Mouse (Mus musculus): Measurements from ENCODE around the gene Mxra7.
"Not testable (repeated sequence)": the region's sequence is repeated elsewhere in the genome, so short reads cannot be mapped to it uniquely, and the experiment has no call there.

Gene Mxra7

DNA sequence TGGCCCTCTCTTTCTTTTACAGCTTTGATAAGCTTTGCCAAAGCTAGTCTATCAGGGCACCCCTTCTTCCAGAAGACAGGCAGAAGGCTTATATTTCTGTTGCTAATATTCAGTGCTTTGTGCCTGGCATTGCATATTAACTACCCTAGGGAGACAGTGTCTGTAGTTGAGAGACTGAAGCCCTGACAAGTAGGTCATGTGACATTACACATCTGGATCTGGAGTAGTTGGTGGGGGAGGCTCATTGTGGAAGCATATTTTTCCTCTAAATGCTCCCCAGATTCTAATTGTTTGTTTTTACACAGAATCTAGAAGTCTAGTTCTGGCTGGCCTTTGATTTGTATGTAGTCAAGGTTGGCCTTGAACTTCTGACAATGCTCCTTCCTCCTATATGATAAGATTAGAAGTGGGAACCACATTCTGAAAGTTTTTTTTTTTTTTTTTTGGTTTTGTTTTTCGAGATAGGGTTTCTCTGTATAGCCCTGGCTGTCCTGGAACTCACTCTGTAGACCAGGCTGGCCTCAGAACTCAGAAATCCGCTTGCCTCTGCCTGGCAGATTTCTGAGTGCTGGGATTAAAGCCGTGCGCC lies 18.8 kb upstream of the Mxra7 start:
- peak; percentile 48 for DNase-seq

DNA sequence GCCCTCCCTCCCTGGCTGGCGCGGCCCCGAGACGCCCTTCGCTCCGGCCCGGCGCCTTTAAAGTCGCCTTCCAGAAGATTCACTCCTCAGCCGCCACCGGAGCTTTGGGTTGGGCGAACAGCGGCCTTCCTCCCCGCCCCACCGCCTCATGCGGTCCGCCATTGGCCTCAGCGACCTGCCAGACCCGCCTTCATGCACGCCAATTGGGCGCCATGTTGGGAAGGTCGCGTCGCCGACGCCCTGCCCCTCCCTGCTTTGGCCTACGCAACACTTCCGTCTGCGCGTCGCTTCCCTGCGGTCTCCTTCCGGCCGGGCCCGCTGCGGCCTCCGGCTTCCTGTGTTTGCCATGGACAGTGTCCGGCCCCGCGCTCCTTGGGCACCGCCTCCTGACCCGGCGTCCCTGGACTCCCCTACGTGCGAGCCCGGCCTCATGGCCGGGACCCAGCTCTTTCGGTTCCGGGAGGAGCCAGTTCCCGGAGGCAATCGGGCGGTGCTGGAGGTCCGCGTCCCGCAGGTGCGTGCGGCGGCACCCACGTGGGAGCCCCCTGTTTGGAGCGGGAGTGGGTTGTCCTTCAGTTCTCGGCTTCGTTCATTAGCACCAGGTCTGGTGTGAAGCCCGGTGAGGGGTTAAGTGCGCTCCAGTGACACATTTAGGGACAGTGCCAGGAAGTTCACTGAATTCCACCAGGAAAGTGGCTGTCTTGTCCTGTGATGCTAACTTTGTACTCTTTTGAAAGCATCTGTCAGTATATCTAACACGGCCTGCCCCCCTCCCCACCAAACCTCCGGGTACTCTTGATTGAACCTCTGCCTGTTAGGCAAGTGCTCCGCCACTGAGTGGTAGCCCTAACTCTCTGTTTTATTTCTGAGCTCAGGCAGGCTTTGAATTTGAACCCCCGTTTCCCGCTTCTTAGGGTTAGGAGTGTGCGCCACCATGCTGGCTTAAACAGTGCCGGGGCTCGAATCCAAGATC lies 15.7 kb upstream of the Mxra7 start, which contains the start of the genes Mettl23 and Jmjd6:
Gene Mettl23 (plus strand): TSS at position 18 of the 973 bp plus-strand sequence.
Gene Jmjd6 (minus strand): TSS at position 189 of the 973 bp plus-strand sequence.
- DNase-seq = peak; percentile 98

DNA sequence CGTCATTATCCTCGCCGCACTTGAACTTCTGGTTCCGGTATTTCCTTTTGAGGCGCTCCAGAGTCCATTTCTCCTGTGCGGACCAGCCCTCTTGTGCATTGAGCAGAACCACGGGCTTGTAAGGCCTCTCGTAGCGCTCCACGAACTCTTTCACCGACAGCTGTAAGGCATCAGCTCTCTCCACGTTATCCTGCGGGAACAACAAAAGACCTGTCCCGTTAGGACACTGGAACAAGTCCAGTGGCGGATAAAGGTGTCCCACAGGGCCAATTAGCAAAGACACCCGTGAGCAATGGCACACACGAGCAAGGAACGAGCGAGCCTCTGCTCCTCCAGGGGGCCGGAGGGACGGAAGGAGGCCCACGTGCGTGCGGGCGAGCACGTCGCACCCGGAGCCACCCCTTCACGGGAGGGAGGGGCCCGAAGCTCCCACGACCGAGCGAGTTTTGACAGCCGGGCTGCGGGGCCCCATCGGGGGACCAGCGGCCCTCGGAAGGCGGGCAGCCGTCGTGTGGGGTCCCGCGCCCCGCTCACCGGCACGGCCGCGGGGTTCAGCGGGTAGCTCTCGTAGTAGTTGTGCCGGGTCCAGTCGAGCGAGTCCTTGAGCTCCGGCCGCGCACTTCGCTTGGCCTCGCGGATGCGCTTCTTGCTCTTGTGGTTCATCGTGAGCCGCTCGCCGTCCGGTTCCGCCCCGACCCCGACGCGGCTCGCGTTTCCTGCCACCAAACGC lies 14.8 kb upstream of the Mxra7 start:
- peak; percentile 74 for DNase-seq

DNA sequence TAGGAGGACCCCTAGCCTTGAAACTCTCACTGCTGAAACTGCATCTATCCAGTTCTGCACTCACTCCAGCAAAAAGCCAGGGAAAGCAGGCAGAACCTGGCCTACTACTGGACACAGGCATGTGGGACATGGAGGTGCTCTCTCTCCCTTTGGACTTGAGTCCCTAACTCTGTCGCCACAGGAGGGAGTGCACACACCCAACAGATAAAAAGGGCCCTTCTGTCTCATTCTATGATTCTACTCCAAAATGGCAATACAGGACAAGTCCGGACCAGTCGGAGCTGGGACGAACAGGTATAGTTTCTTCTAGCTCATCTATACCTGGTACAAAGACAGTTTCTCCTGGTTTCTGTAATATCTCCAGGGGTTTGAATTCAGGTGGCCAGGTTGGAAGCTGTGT lies 12.9 kb upstream of the Mxra7 start:
- DNase-seq = no peak

DNA sequence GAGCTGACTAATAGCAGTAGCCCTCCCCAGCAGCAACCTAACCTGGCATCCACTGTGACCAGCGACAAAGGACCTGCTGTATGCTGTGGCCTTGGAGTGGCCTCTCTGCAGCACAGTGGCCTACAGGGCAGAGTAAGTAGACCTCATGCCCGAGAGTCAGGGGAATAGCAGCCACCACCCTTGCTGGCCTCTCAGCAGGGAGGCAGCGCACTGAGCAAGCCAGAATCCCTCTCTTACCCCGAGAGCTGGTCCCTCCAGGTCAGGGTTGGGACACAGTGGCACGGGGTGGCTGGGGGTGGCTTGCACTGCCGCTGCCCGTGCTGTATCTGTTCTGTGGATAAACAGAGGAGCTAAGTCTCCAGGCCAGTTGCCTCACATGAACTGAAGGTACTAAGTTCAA lies 11.8 kb upstream of the Mxra7 start:
- DNase-seq = no peak

DNA sequence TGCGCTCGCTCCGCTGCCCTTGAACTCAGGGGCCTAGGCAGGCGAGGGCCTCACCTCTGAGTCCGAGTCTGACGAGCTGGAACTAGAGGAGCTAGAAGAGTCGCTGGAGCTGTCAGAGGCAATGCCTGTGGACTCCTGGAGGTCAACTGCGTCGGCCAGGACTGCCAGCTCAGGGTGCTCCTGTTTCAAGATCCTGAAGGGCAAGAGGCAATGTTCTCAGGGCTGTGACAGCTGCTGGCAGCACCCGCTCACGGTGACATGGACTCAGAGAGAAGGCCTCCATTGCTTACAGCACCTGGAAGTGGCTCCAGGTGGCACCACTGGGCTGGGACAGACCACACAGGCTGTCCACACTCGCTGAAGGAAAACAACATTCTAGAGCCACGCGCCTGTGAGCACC lies 11.1 kb upstream of the Mxra7 start:
- no peak for DNase-seq

DNA sequence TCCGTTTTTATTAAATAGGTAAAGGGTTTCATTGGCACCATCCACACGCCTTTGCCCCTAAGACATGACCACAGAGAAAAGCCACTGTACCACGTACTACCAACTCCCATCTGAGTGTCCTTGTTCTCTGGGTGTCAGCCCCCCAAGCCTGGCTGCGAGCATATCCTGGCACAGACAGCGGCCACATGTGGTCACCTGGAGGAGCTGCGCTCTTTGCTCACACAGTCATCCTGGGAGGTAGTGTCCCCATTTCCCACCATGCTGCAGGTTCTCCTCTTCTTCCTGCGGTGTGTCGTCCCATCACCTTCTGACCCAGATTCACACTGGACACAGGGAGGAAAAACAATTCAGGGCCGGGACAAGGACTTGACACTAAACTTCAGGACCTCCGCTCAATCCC lies 9.6 kb upstream of the Mxra7 start:
- DNase-seq = no peak

DNA sequence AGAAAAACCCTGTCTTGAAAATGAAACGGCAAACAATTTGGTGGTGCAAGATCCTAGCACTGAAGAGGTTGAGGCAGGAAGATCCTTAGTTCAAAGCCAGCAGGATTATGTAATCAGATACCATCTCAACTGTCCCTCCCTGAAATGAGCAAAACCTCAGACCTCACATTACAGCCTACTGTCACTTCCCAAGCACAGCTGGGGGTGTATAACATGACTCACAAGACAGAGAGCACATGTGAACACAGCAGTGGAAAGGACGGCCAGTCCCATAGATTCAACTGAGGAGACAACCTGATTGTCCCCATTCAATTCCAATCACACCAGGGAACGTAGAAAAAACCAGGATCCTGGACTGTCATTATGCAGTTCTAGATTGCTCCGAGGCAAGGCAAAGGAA lies 8.4 kb upstream of the Mxra7 start:
- no peak for DNase-seq

DNA sequence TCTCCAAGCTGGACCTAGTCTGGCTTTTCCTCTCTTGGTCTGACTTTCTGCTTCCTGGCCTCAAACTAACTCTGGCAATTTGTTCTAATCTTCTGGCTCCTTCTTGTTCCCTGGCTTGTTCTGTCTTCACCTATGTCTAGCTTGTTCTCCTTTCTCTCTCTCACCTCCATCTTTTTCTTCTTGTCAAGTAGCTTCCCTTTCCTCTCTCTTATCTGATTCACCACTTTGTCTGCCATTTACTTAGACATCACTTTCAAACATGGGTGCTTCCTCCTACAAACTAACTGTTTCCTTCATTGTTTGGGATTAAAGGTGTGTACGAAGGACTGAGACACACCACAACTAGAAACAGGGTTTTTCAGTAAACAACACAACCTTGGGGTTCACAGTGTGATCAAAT lies 7.1 kb upstream of the Mxra7 start:
- no peak for DNase-seq

DNA sequence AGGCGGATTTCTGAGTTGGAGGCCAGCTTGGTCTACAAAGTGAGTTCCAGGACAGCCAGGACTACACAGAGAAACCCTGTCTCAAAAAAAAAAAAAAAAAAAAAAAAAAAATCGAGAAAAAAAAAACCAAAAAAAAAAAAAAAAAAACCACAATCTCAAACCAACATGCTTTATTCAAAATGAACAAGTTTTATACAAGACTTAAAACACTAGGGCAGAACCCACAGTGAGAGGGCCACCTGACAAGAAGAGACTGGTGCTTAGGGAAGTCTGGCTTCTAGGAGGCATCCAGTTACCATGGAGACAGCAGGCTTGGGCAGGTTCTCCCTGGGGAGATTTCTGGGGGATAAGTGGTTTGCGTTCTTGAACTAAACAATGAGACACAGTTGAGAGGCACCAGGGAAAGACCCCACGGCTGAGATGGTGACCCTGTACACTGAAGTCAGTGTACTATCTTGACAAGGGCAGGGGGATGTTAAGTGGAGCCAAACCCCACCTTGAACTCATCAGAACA lies 4.4 kb upstream of the Mxra7 start:
- no peak for DNase-seq

DNA sequence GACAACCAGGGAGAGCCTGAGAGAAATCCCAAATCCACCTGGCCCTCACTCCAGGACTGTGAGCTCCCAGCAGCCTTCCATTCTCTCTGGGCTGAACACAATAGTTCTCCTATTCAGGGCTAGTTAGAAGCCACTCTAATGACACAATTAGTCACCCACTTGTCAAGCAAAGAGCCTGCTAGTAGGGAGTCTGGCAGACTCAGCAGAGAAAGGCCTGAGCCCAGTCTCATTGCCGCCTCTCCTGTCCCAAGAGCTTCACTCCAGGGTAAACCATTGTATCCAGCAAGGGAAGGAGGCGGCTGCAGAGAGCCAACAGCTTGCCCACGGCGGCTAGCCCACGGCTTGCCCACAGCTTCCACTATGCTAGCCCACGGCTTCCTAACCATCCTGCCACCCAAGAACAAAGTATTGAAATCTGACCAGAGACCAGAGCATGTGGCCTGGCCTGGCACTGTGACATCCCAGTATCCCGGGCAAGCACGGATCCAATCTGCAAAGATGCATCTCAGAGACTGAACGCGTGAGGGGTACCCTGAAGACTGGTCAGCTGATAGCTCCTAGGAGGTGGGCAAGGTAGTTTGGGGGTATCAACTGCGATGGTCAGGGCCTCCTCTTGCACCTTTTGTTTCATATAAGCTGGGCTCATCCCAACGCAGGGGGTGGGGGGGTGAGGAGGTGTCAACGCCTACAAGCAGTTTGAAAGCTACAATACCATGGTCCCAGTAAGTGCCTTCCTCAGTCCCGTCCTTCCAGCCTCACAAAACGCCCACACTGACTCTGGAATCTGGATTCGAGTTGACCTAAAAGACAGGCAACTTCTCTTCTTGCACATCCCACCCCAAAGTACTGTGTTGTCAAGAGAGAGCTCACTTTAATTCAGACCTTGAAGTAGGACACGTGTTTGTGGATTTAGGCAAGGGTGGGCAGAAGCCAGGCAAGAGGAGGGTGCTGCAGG lies 1.0 kb downstream of the Mxra7 start:
- no peak for DNase-seq

DNA sequence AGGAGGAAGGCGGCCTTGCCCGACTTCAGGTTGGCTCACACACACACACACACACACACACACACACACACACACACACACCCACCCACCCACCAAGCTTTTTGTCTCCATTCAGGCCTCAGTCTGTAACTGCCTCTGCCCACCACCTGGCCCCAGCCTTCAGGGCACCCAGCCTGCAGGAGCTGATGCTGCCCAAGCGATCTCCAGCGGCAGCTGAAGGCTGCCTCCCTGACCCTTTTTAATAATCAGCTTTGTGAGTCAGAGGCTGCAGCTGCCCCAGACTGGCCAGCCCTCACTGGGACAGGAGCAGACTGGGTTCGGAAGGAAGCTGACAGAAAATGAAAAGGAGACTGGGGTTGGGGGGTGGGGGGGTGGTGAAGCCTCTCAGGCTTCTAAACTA lies 2.6 kb downstream of the Mxra7 start:
- no peak for DNase-seq

DNA sequence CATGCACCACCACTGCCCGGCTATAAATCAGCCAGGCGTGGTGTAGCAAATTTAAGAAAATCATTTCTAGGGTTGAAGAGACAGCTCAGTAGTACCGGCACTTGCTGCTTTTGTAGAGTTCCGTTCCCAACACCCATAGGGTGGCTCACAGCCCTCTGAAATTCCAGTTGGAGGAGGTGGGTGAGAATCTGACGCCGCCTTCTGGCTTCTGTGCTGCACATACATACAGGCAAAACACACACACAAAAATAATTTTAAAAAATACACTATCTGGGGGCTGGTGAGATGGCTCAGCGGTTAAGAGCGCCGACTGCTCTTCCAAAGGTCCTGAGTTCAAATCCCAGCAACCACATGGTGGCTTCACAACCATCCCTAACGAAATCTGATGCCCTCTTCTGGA lies 4.0 kb downstream of the Mxra7 start:
- DNase-seq = not testable (repeated sequence)

DNA sequence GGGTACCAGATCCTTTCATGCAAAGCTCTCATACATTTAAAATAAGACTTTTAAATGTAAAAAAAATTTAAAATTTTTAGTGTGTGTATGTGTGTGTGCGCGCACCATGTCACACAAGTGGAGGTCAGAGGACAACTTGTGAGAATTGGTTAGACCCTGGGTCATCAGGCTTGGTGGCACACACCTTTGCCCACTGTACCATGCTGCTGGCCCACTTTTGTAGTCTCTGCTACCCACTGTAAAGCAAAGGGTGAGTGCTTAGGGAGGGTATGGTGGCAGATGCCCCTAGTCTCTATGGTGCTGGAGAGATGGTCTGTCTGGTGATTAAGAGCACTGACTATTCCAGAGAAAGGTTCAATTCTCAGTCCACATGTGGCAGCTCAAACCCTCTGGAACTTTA lies 4.6 kb downstream of the Mxra7 start:
- no peak for DNase-seq

DNA sequence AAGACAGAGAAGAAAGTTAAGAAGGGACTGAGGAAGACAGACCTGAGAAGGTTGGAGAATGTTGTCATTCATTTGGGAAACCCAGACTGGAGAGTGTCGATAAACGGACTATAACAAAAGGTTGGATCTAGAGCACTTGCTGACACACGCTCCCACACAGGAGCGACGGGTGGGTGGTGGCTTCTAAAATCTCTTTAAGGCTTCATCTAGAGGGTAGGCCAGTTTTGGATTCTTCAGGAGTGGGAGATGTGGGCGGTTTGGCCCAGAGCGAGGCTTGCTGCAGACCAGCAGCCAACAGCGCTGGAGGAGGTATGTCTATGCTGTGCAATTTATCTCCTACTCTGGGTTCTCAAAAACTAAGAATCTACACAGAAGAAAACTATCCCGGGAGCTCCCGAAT lies 5.2 kb downstream of the Mxra7 start:
- no peak for DNase-seq

DNA sequence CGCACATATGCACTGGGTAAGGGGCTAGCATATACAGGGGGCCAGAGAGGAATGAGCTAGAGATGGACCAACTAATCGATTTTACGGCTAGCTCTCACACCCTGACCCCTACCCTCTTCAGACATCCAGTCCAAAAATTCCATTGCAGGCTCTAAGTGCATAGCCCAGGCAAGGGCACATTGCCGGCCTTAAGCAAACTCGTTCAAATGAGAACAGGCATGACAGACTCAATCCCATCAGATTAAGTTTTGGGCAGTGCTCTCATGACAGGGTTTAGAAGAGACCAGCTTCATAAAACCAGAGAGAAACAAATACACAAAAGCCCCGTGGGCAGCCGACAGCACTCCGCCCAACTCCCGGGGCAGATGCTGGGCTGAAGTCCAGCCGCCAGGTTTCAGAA lies 5.6 kb downstream of the Mxra7 start:
- DNase-seq = no peak

DNA sequence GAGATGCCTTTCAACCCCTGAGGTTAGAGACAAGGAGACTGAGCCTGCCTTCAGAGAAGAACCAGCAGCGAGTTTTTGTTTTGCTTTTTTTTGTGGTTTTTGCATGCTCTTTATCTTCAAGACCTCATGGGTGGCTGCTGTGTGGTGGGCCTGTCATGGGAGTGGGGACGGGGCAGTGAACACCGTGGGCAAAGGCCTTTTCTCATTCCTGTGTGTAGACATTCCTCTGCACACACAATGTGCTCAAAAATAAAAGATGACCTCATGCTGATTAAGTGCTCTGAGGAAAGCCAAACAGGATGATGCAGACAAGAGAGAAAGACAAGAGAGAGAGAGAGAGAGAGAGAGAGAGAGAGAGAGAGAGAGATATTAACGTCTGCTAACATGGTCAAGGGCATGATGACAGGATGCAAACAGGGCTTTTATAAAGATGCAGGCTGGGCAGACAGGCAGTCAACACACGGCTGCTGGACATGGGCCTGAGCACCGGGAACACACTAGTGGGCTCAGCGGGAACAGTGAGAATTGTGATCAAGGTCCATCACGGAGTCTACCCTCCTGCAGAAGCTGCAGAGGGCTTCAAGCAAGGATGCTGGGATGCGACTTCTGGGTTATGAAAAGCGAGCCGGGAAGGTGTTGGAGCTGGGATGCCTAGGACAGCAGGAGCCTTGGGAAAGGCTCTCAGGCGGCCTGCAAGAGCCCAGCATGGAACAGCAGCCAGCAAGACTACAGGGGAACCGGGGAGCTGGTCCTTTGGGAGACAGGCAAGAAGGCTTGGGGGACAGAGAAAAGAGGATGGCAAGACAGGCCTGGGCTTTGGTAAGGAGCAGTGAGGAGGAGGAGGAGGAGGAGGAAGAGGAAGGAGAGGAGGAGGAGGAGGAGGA lies 6.5 kb downstream of the Mxra7 start:
- no peak for DNase-seq

DNA sequence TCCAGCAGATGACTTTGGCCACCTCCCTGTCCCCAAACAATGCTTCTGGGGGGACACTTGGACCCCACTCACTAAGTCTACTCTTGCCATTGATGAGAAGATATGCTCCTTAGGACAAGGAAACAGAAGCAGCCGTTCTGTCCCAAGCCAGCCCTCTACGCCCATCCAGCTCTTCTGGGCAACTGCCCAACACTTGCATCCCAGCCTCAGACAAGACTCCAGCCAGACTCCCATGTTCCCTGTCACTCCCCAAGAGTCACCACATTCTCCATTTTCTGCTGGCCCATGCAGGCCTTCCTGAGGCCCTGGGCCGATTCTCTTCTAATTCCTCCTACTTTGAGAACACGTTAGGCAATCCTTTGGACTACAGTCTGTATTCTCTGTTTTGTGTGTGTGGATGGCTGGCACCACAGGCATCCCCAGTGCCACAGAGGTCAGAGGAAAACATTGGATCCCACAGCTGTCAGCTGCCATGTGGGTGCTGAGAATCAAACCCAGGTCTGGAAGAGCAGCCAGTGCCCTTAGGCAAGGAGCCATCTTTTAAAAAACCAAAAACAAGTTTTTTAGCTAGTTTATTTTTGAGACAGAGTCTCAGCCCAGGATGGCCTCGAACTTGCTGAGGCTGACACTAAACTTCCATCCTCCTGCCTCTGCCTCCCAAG lies 7.8 kb downstream of the Mxra7 start:
- DNase-seq = peak; percentile 13

DNA sequence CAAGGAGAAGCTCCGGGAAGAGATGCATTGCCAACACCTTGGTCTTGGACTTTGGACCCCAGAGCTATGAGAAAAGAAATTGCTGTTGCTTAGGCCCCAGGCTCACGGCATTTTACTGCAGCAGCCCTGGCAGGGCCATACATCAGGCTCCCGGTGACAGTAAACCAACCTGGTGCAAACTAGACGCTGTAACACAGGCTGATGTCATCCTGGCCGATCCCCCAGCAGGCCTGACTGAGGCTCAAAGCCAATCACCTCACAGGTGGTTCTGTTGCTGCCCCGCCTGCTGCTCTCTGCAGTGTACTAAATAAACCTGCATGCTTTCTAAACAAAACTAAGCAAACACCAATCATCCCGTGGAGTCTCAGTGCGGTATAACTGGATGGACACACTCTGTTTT lies 9.1 kb downstream of the Mxra7 start:
- DNase-seq = peak; percentile 48

DNA sequence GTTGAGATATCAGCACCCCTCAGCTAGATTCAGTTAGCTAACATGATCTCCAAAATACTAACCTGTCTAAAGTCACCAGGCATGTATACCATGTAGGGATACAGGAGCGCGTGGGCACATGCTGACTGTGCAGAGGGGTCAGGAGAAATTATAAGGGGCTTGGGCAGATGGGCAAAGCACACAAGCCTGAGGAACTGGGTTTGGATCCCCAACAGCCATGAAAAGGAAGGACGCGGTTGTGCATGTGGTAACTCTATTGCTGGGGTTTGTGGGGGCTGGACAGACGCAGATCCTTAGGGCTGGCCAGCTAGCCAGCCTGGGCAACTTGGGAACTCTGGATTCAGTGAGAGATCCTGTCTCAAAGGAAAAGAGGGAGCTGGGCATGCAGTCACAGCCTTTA lies 10.3 kb downstream of the Mxra7 start:
- DNase-seq = no peak

DNA sequence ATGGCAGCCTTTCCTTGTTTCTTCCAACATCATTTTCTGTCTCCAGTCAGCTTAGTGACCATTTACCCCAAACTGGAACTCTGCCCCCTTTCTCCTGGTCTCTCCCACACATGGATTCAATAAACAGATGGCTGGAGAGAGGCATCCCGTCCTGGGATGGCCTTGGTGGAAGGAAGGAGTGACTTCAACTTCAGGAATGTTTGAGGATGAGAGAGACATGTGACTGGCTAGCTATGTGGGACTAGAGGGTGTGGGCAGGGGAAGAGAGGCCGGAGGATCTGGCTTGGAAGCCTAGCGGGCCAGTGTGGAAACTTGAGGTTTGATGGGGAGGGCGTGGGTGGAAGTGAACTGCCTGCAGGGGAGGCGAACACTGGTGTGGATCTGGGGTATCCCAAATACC lies 11.1 kb downstream of the Mxra7 start:
- DNase-seq = peak; percentile 4

Measured in cerebellum, adult 9-10 months (tissue).